Mouse (Mus musculus): ENCODE measurements around the gene Asns. TPM values are rescaled to one million over a fixed set of nuclear protein-coding genes. Genes with fewer than 3 reads are reported as not detected.

Gene Asns
- polyA plus RNA-seq, 1 experiment from 2014 or later: 86.1 TPM

GRCm38 (mm10) chr6:7711837-7712330 is 18.8 kb upstream of the Asns start:
- H3K4me1 ChIP-seq (replicated peaks; ENCODE audit: control insufficient read depth, insufficient read depth, low read length): no peaks in the 10 kb centered on the region
- ATAC-seq: no peak
- H3K27me3 ChIP-seq (replicated peaks; ENCODE audit: control insufficient read depth, insufficient read depth, low read length): no peaks in the 10 kb centered on the region
- no peaks in the 10 kb centered on the region for H3K9me3 ChIP-seq (ENCODE audit: control insufficient read depth, low read length)
- no peak overlapping the region for H3K4me3 ChIP-seq (replicated peaks; ENCODE audit: low read length)
- WGBS: 72% methylated on average over 3 of the region's 3 CpGs
- H3K36me3 ChIP-seq (ENCODE audit: control insufficient read depth, insufficient read depth): no peaks in the 10 kb centered on the region
- H3K27ac ChIP-seq (ENCODE audit: low read length): no peak overlapping the region
- H3K4me2 ChIP-seq (ENCODE audit: low read length): no peak overlapping the region
- H3K9ac ChIP-seq (replicated peaks; ENCODE audit: low read depth, low read length): no peak overlapping the region

- WGBS: 86% methylated on average over 3 of the region's 3 CpGs
- no peak for ATAC-seq
These were observed 15.2 kb upstream of the Asns start for GRCm38 (mm10) chr6:7708246-7708645.

GRCm38 (mm10) chr6:7706796-7707195 is 13.7 kb upstream of the Asns start:
- Histone ChIP-seq H3K27me3 (replicated peaks; ENCODE audit: control insufficient read depth, insufficient read depth, low read length) (no peaks in the 10 kb centered on the region), H3K4me2 (ENCODE audit: low read length) (no peak overlapping the region), H3K9ac (replicated peaks; ENCODE audit: low read depth, low read length) (no peak overlapping the region), H3K4me1 (replicated peaks; ENCODE audit: control insufficient read depth, insufficient read depth, low read length) (no peaks in the 10 kb centered on the region), H3K27ac (ENCODE audit: low read length) (no peak overlapping the region), H3K9me3 (ENCODE audit: control insufficient read depth, low read length) (no peaks in the 10 kb centered on the region), H3K36me3 (ENCODE audit: control insufficient read depth, insufficient read depth) (no peaks in the 10 kb centered on the region), H3K4me3 (replicated peaks; ENCODE audit: low read length) (no peak overlapping the region)
- 73% methylated on average over 1 of the region's 1 CpGs for WGBS
- ATAC-seq: no peak

More at GRCm38 (mm10) chr6:7708246-7708645, 15.2 kb upstream of the Asns start:
- H3K4me2 ChIP-seq (ENCODE audit: low read length): no peak overlapping the region
- H3K36me3 ChIP-seq (ENCODE audit: control insufficient read depth, insufficient read depth): no peaks in the 10 kb centered on the region
- no peaks in the 10 kb centered on the region for H3K9me3 ChIP-seq (ENCODE audit: control insufficient read depth, low read length)
- H3K4me3 ChIP-seq (replicated peaks; ENCODE audit: low read length): no peak overlapping the region
- no peak overlapping the region for H3K27ac ChIP-seq (ENCODE audit: low read length)
- H3K27me3 ChIP-seq (replicated peaks; ENCODE audit: control insufficient read depth, insufficient read depth, low read length): no peaks in the 10 kb centered on the region
- no peak overlapping the region for H3K9ac ChIP-seq (replicated peaks; ENCODE audit: low read depth, low read length)
- H3K4me1 ChIP-seq (replicated peaks; ENCODE audit: control insufficient read depth, insufficient read depth, low read length): no peaks in the 10 kb centered on the region

GRCm38 (mm10) chr6:7697999-7698699 is 5.1 kb upstream of the Asns start:
- no peak overlapping the region for H3K9ac ChIP-seq (replicated peaks; ENCODE audit: low read depth, low read length)

GRCm38 (mm10) chr6:7697077-7697643 is 4.1 kb upstream of the Asns start:
- H3K9ac ChIP-seq (replicated peaks; ENCODE audit: low read depth, low read length): no peak overlapping the region
- no peak overlapping the region for H3K4me2 ChIP-seq (ENCODE audit: low read length)
- H3K9me3 ChIP-seq (ENCODE audit: control insufficient read depth, low read length): no peaks in the 10 kb centered on the region
- no peaks in the 10 kb centered on the region for H3K36me3 ChIP-seq (ENCODE audit: control insufficient read depth, insufficient read depth)
- 0 out of 2 replicates have a peak, but pooled peaks cover 3% of the 10 kb centered on the region for H3K27me3 ChIP-seq (replicated peaks; ENCODE audit: control insufficient read depth, insufficient read depth, low read length)
- H3K4me3 ChIP-seq (replicated peaks; ENCODE audit: low read length): no peak overlapping the region
- H3K27ac ChIP-seq (ENCODE audit: low read length): no peak overlapping the region
- ATAC-seq: no peak
- peaks cover under 1% of the 10 kb centered on the region; the same call in 1 of the 2 replicates for H3K4me1 ChIP-seq (replicated peaks; ENCODE audit: control insufficient read depth, insufficient read depth, low read length)
- WGBS: 87% methylated on average over 4 of the region's 4 CpGs

More at GRCm38 (mm10) chr6:7697999-7698699, 5.1 kb upstream of the Asns start:
- 90% methylated on average over 6 of the region's 6 CpGs for WGBS
- Histone ChIP-seq H3K27me3 (replicated peaks; ENCODE audit: control insufficient read depth, insufficient read depth, low read length) (0 out of 2 replicates have a peak, but pooled peaks cover 3% of the 10 kb centered on the region), H3K27ac (ENCODE audit: low read length) (no peak overlapping the region), H3K4me1 (replicated peaks; ENCODE audit: control insufficient read depth, insufficient read depth, low read length) (no peaks in the 10 kb centered on the region), H3K36me3 (ENCODE audit: control insufficient read depth, insufficient read depth) (no peaks in the 10 kb centered on the region), H3K9me3 (ENCODE audit: control insufficient read depth, low read length) (no peaks in the 10 kb centered on the region), H3K4me2 (ENCODE audit: low read length) (no peak overlapping the region), H3K4me3 (replicated peaks; ENCODE audit: low read length) (no peak overlapping the region)
- no peak for ATAC-seq

GRCm38 (mm10) chr6:7696641-7697040 is 3.6 kb upstream of the Asns start:
- H3K36me3 ChIP-seq (ENCODE audit: control insufficient read depth, insufficient read depth): no peaks in the 10 kb centered on the region
- H3K9ac ChIP-seq (replicated peaks; ENCODE audit: low read depth, low read length): no peak overlapping the region
- no peak overlapping the region for H3K27ac ChIP-seq (ENCODE audit: low read length)
- H3K9me3 ChIP-seq (ENCODE audit: control insufficient read depth, low read length): no peaks in the 10 kb centered on the region
- H3K4me3 ChIP-seq (replicated peaks; ENCODE audit: low read length): no peak overlapping the region
- H3K4me2 ChIP-seq (ENCODE audit: low read length): no peak overlapping the region
- peaks cover 3% of the 10 kb centered on the region; the same call in 1 of the 2 replicates for H3K4me1 ChIP-seq (replicated peaks; ENCODE audit: control insufficient read depth, insufficient read depth, low read length)
- 0 out of 2 replicates have a peak, but pooled peaks cover 3% of the 10 kb centered on the region for H3K27me3 ChIP-seq (replicated peaks; ENCODE audit: control insufficient read depth, insufficient read depth, low read length)
- WGBS: 87% methylated on average over 3 of the region's 3 CpGs
- ATAC-seq: no peak

- WGBS: 84% methylated on average over 4 of the region's 4 CpGs
- no peak for ATAC-seq
- H3K27ac ChIP-seq (ENCODE audit: low read length): no peak overlapping the region
- H3K4me1 ChIP-seq (replicated peaks; ENCODE audit: control insufficient read depth, insufficient read depth, low read length): peaks cover 3% of the 10 kb centered on the region; the same call in 1 of the 2 replicates
- H3K9me3 ChIP-seq (ENCODE audit: control insufficient read depth, low read length): no peaks in the 10 kb centered on the region
- H3K27me3 ChIP-seq (replicated peaks; ENCODE audit: control insufficient read depth, insufficient read depth, low read length): 0 out of 2 replicates have a peak, but pooled peaks cover 3% of the 10 kb centered on the region
- H3K9ac ChIP-seq (replicated peaks; ENCODE audit: low read depth, low read length): no peak overlapping the region
- no peaks in the 10 kb centered on the region for H3K36me3 ChIP-seq (ENCODE audit: control insufficient read depth, insufficient read depth)
- no peak overlapping the region for H3K4me2 ChIP-seq (ENCODE audit: low read length)
- no peak overlapping the region for H3K4me3 ChIP-seq (replicated peaks; ENCODE audit: low read length)
These were observed 2.8 kb upstream of the Asns start for GRCm38 (mm10) chr6:7695901-7696300.

GRCm38 (mm10) chr6:7693666-7694065 is 612 bp upstream of the Asns start:
- H3K27ac ChIP-seq (ENCODE audit: low read length): no peak overlapping the region
- no peak overlapping the region; the same call in 1 of the 2 replicates for H3K4me2 ChIP-seq (ENCODE audit: low read length)
- H3K27me3 ChIP-seq (replicated peaks; ENCODE audit: control insufficient read depth, insufficient read depth, low read length): 0 out of 2 replicates have a peak, but pooled peaks cover 3% of the 10 kb centered on the region
- no peak overlapping the region for H3K4me3 ChIP-seq (replicated peaks; ENCODE audit: low read length)
- no peak overlapping the region for H3K9ac ChIP-seq (replicated peaks; ENCODE audit: low read depth, low read length)
- H3K9me3 ChIP-seq (ENCODE audit: control insufficient read depth, low read length): no peaks in the 10 kb centered on the region
- 69% methylated on average over 5 of the region's 5 CpGs for WGBS
- peaks cover 3% of the 10 kb centered on the region; the same call in 1 of the 2 replicates for H3K4me1 ChIP-seq (replicated peaks; ENCODE audit: control insufficient read depth, insufficient read depth, low read length)
- no peak for ATAC-seq
- H3K36me3 ChIP-seq (ENCODE audit: control insufficient read depth, insufficient read depth): no peaks in the 10 kb centered on the region

GRCm38 (mm10) chr6:7692451-7692850 is 603 bp downstream of the Asns start:
- under 1% methylated on average over 12 of the region's 12 CpGs for WGBS
- H3K36me3 ChIP-seq (ENCODE audit: control insufficient read depth, insufficient read depth): no peaks in the 10 kb centered on the region
- H3K4me3 ChIP-seq (replicated peaks; ENCODE audit: low read length): peak overlapping the region; percentile 67
- H3K27ac ChIP-seq (ENCODE audit: low read length): no peak overlapping the region; the same call in 1 of the 2 replicates
- peaks cover 3% of the 10 kb centered on the region; the same call in 1 of the 2 replicates for H3K4me1 ChIP-seq (replicated peaks; ENCODE audit: control insufficient read depth, insufficient read depth, low read length)
- H3K27me3 ChIP-seq (replicated peaks; ENCODE audit: control insufficient read depth, insufficient read depth, low read length): 0 out of 2 replicates have a peak, but pooled peaks cover 3% of the 10 kb centered on the region
- no peaks in the 10 kb centered on the region for H3K9me3 ChIP-seq (ENCODE audit: control insufficient read depth, low read length)
- peak; percentile 67 for ATAC-seq
- peak overlapping the region; percentile 78 for H3K4me2 ChIP-seq (ENCODE audit: low read length)
- H3K9ac ChIP-seq (replicated peaks; ENCODE audit: low read depth, low read length): peak overlapping the region; percentile 70

Measured in forebrain, embryonic 16.5 days (tissue).